Mouse (Mus musculus): ENCODE measurements around the gene Ccser1.

GRCm38 (mm10) chr6:61978379-61978778 lies 798.3 kb downstream of the Ccser1 start:
- TF ChIP-seq GATA1 (IDR thresholded peaks at IDR 0.05; ENCODE audit: low read length) (no peak), TAL1 (IDR thresholded peaks at IDR 0.05; ENCODE audit: low read length) (no peak)
